Mouse (Mus musculus): ENCODE data around the gene Gm21936. TPM values are rescaled to one million over a fixed set of nuclear protein-coding genes. Genes with fewer than 3 reads are reported as not detected.
"Not testable (repeated sequence)": the region's sequence is repeated elsewhere in the genome, so short reads cannot be mapped to it uniquely, and the experiment has no call there.

Gm21936 gene
- not detected in 2 replicates for polyA plus RNA-seq (2014; fragmentation: Nextera tagmentation; extraction: Ambion mirVana)

DNA sequence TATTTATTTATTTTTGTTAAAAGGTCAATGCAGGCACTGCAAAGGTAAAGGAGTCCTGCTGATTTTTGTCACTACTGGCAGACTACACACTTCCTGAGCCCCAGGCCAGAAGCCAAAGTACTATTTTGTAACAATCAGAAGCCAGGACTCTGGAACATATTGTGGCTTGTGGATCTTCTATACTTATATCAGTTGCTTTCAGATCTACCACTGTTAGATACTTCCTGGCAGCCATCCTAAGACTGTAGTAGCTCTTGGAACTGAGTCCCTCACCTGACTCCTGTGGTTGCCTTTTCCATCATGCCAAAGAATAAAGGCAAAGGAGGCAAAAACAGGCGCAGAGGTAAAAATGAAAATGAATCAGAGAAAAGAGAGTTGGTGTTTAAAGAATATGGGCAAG is at the start of gene Gm21936:
Gene Gm21936, plus strand, starts transcription at position 301 of the 400 bp plus-strand sequence.
- WGBS, result 100% methylated on average over 1 of the region's 1 CpGs
- not testable (repeated sequence) for H3K36me3 ChIP-seq (ENCODE audit: control insufficient read depth, insufficient read depth, low read length); H3K4me2 ChIP-seq; H3K4me3 ChIP-seq (ENCODE audit: low read depth, low read length); H3K27ac ChIP-seq (ENCODE audit: low read depth, low read length); ATAC-seq (replicated peaks; ENCODE audit: low FRiP score); H3K9me3 ChIP-seq (ENCODE audit: control insufficient read depth, low read length); DNase-seq (ENCODE audit: low spot score); H3K4me1 ChIP-seq (replicated peaks; ENCODE audit: control insufficient read depth, insufficient read depth, low read length); H3K9ac ChIP-seq (ENCODE audit: low read depth, low read length); H3K27me3 ChIP-seq (replicated peaks; ENCODE audit: control insufficient read depth, insufficient read depth, low read length)

DNA sequence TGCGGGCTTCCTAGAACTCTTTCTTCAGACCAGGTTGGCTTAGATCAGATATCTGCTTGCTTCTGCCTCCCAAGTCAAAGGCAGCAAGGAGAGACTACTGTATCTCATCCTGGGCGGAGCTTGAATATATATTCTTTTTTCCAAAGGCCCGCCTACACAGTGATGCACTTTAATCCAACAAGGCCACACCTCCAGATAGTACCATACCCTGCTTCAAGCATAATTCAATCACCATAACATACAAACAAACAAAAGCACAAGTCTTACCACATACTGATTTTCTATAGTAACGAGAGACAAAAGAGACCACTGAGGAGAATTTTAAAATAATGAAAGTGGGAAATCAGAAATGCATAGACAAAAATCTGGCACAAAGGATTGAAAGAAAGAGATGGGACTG is 19.7 kb upstream of the Gm21936 start, which contains the start of gene Gm21319:
Gene Gm21319, minus strand, starts transcription at position 101 of the 400 bp plus-strand sequence.
- not testable (repeated sequence) for H3K4me1 ChIP-seq (replicated peaks; ENCODE audit: control insufficient read depth, insufficient read depth, low read length); H3K9me3 ChIP-seq (ENCODE audit: control insufficient read depth, low read length); DNase-seq (ENCODE audit: low spot score); H3K27ac ChIP-seq (ENCODE audit: low read depth, low read length); H3K4me3 ChIP-seq (ENCODE audit: low read depth, low read length); H3K9ac ChIP-seq (ENCODE audit: low read depth, low read length); ATAC-seq (replicated peaks; ENCODE audit: low FRiP score); H3K4me2 ChIP-seq; H3K36me3 ChIP-seq (ENCODE audit: control insufficient read depth, insufficient read depth, low read length); H3K27me3 ChIP-seq (replicated peaks; ENCODE audit: control insufficient read depth, insufficient read depth, low read length)
- 78% methylated on average over 4 of the region's 4 CpGs for WGBS

DNA sequence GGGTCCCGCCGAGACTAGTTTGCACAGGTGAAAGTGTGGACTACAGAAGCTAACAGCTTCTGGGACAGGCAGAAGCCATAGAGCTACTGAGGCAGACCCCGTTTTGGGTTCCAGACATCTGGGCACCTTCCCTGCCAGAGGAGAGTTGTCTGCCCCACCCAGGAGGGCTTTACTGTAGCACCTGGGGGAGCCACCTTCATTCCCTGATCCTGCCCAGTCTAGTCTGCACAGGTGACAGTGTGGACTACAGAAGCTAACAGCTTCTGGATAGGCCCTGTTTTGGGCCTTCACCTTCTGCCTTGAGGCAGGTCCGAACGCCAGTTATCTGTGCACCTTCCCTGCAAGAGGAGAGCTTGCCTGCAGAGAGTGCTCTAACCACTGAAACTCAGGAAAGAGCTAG is 2.7 kb downstream of the Gm21936 start:
- not testable (repeated sequence) for H3K9ac ChIP-seq (ENCODE audit: low read depth, low read length); H3K4me2 ChIP-seq; ATAC-seq (replicated peaks; ENCODE audit: low FRiP score); H3K9me3 ChIP-seq (ENCODE audit: control insufficient read depth, low read length); H3K27me3 ChIP-seq (replicated peaks; ENCODE audit: control insufficient read depth, insufficient read depth, low read length); DNase-seq (ENCODE audit: low spot score); H3K27ac ChIP-seq (ENCODE audit: low read depth, low read length); H3K4me3 ChIP-seq (ENCODE audit: low read depth, low read length); H3K36me3 ChIP-seq (ENCODE audit: control insufficient read depth, insufficient read depth, low read length); H3K4me1 ChIP-seq (replicated peaks; ENCODE audit: control insufficient read depth, insufficient read depth, low read length)
- WGBS, result 89% methylated on average over 5 of the region's 5 CpGs

GRCm38 (mm10) chr12:87816277-87816676 is 21.0 kb downstream of the Gm21936 start, which contains the start of gene BB287469:
BB287469 (plus strand) TSS chr12:87816577.
- not testable (repeated sequence) for H3K27me3 ChIP-seq (replicated peaks; ENCODE audit: control insufficient read depth, insufficient read depth, low read length); H3K4me1 ChIP-seq (replicated peaks; ENCODE audit: control insufficient read depth, insufficient read depth, low read length); H3K27ac ChIP-seq (ENCODE audit: low read depth, low read length); H3K4me3 ChIP-seq (ENCODE audit: low read depth, low read length); H3K4me2 ChIP-seq; H3K36me3 ChIP-seq (ENCODE audit: control insufficient read depth, insufficient read depth, low read length); DNase-seq (ENCODE audit: low spot score); H3K9ac ChIP-seq (ENCODE audit: low read depth, low read length); H3K9me3 ChIP-seq (ENCODE audit: control insufficient read depth, low read length); ATAC-seq (replicated peaks; ENCODE audit: low FRiP score)
- WGBS, result 82% methylated on average over 5 of the region's 6 CpGs

DNA sequence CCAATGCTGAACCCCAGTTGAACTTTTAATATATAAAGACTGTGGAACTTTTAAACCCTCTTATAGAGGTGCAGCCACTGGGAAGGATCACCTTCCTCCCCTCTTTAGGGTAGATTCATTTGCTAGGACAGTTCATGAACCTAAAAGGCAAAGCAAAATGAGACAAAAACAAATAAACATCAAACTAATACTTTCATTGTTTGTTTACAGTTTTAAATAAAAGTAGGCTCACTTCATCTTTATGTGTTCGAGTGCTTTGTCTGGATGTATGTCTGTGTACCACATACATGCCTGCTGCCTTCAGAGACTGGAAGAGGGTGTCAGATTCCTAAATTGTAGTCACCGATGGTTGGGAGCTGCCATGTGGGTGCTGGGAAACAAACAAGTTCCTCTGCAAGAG is 46.9 kb downstream of the Gm21936 start, which contains the start of gene Gm2001:
Gene Gm2001, minus strand, starts transcription at position 101 of the 400 bp plus-strand sequence.
- not testable (repeated sequence) for H3K4me3 ChIP-seq (ENCODE audit: low read depth, low read length); H3K27ac ChIP-seq (ENCODE audit: low read depth, low read length); H3K36me3 ChIP-seq (ENCODE audit: control insufficient read depth, insufficient read depth, low read length); ATAC-seq (replicated peaks; ENCODE audit: low FRiP score); DNase-seq (ENCODE audit: low spot score); H3K27me3 ChIP-seq (replicated peaks; ENCODE audit: control insufficient read depth, insufficient read depth, low read length); H3K9me3 ChIP-seq (ENCODE audit: control insufficient read depth, low read length); H3K4me2 ChIP-seq; H3K9ac ChIP-seq (ENCODE audit: low read depth, low read length); H3K4me1 ChIP-seq (replicated peaks; ENCODE audit: control insufficient read depth, insufficient read depth, low read length)
- 70% methylated on average over 1 of the region's 2 CpGs for WGBS

Other genes with a start within 250 kb of the Gm21936 start
- not detected in 2 replicates for gene Oog1, start 192.8 kb upstream of the Gm21936 start, polyA plus RNA-seq (2014; fragmentation: Nextera tagmentation; extraction: Ambion mirVana)
- gene Gm4027, start 176.6 kb upstream of the Gm21936 start, polyA plus RNA-seq (2014; fragmentation: Nextera tagmentation; extraction: Ambion mirVana), result not detected in 2 replicates
- not detected in 2 replicates for gene Gm16381, start 150.9 kb upstream of the Gm21936 start, polyA plus RNA-seq (2014; fragmentation: Nextera tagmentation; extraction: Ambion mirVana)
- not detected in 2 replicates for gene Gm21319, start 19.8 kb upstream of the Gm21936 start, polyA plus RNA-seq (2014; fragmentation: Nextera tagmentation; extraction: Ambion mirVana)
- gene BB287469, start 21.1 kb downstream of the Gm21936 start, polyA plus RNA-seq (2014; fragmentation: Nextera tagmentation; extraction: Ambion mirVana), result not detected in 2 replicates
- not detected in 2 replicates for gene Gm2001, start 46.8 kb downstream of the Gm21936 start, polyA plus RNA-seq (2014; fragmentation: Nextera tagmentation; extraction: Ambion mirVana)
- not detected in 2 replicates for gene Gm2016, start 78.6 kb downstream of the Gm21936 start, polyA plus RNA-seq (2014; fragmentation: Nextera tagmentation; extraction: Ambion mirVana)
- not detected in 2 replicates for gene Gm2022, start 99.9 kb downstream of the Gm21936 start, polyA plus RNA-seq (2014; fragmentation: Nextera tagmentation; extraction: Ambion mirVana)
- not detected in 2 replicates for gene Gm2035, start 124.3 kb downstream of the Gm21936 start, polyA plus RNA-seq (2014; fragmentation: Nextera tagmentation; extraction: Ambion mirVana)
- gene Gm2042, start 158.6 kb downstream of the Gm21936 start, polyA plus RNA-seq (2014; fragmentation: Nextera tagmentation; extraction: Ambion mirVana), result not detected in 2 replicates
- not detected in 2 replicates for gene Gm2075, start 216.3 kb downstream of the Gm21936 start, polyA plus RNA-seq (2014; fragmentation: Nextera tagmentation; extraction: Ambion mirVana)
- gene Gm6803, start 223.3 kb downstream of the Gm21936 start, polyA plus RNA-seq (2014; fragmentation: Nextera tagmentation; extraction: Ambion mirVana), result not detected in 2 replicates
- not detected in 2 replicates for gene Gm2056, start 231.5 kb downstream of the Gm21936 start, polyA plus RNA-seq (2014; fragmentation: Nextera tagmentation; extraction: Ambion mirVana)